Mouse (Mus musculus) heart, embryonic 16.5 days (tissue): ENCODE data around the gene Gm36210. TPM values are rescaled to one million over a fixed set of nuclear protein-coding genes. Genes with fewer than 3 reads are reported as not detected.

Source experiments
- ATAC-seq: fragments of 200-750 bp; cut with Nextera tagmentation; replicated peaks from 2 replicates; pipeline ENCODE4 v1.8.0; 2017; ENCODE audit warnings: moderate number of reproducible peaks; ENCODE audit not compliant: insufficient read depth, low FRiP score; ENCODE audit errors: extremely low read depth
- H3K27ac ChIP-seq: fragments of 300-500 bp; sonication (generic); 2 replicates; pipeline ENCODE4 v1.5.1; 2014; ENCODE audit warnings: mild to moderate bottlenecking, low read length, control low read depth, moderate library complexity
- H3K27me3 ChIP-seq: fragments of 300-500 bp; sonication (generic); 2 replicates; pipeline ENCODE4 v1.6.1; 2014; ENCODE audit warnings: low read length, mixed read lengths; ENCODE audit not compliant: control insufficient read depth, insufficient read depth
- H3K36me3 ChIP-seq: fragments of 300-500 bp; sonication (generic); 2 replicates; pipeline ENCODE4 v1.6.1; 2014; ENCODE audit not compliant: control insufficient read depth, insufficient read depth
- H3K4me1 ChIP-seq: fragments of 300-500 bp; sonication (generic); 2 replicates; pipeline ENCODE4 v1.6.1; 2014; ENCODE audit warnings: low read length, mixed read lengths; ENCODE audit not compliant: control insufficient read depth, insufficient read depth
- H3K4me2 ChIP-seq: fragments of 300-500 bp; sonication (generic); 2 replicates; pipeline ENCODE4 v1.6.1; 2014; ENCODE audit warnings: low read depth, mild to moderate bottlenecking, control low read depth, low read length
- H3K4me3 ChIP-seq: fragments of 300-500 bp; sonication (generic); 2 replicates; pipeline ENCODE4 v1.5.1; 2014; ENCODE audit warnings: mild to moderate bottlenecking, control low read depth, low read length
- H3K9ac ChIP-seq: fragments of 300-500 bp; sonication (generic); 2 replicates; pipeline ENCODE4 v1.6.1; 2014; ENCODE audit warnings: low read length, control low read depth
- H3K9me3 ChIP-seq: fragments of 300-500 bp; sonication (generic); replicated peaks from 2 replicates; pipeline ENCODE4 v1.6.1; 2016; ENCODE audit warnings: low read length; ENCODE audit not compliant: control insufficient read depth
- WGBS: fragments of 180-500 bp; shearing (Covaris S2); extraction: QIAGEN DNeasy Blood & Tissue Kit; methylation state at CpG from one replicate; pipeline ENCODE4 v1.1.7; 2014; 5-methylcytosine and 5-hydroxymethylcytosine counted together
- polyA plus RNA-seq: library from polyadenylated mRNA; unstranded; fragments of >200 nt; fragmentation: Nextera tagmentation; extraction: Ambion mirVana; gene quantifications from 2 replicates; pipeline ENCODE4 v1.2.1, GENCODE M21; 2015

Gene Gm36210
- polyA plus RNA-seq, 1 experiment from 2014 or later = 0.11 TPM

- H3K27me3 ChIP-seq = no peaks in the 10 kb centered on the region
- H3K4me1 ChIP-seq = 0 out of 2 replicates have a peak, but pooled peaks cover 2% of the 10 kb centered on the region
- 37% methylated on average over 2 of the region's 2 CpGs for WGBS
- H3K9me3 ChIP-seq = peaks cover 4% of the 10 kb centered on the region; the same call in 1 of the 2 replicates
- no peaks in the 10 kb centered on the region for H3K36me3 ChIP-seq
- H3K9ac ChIP-seq = no peak overlapping the region
- no peak for ATAC-seq
- no peak overlapping the region for H3K27ac ChIP-seq
- H3K4me3 ChIP-seq = no peak overlapping the region
- H3K4me2 ChIP-seq = no peak overlapping the region
Measured at GRCm38 (mm10) chr7:4938456-4938855, 32.1 kb upstream of the Gm36210 start.

GRCm38 (mm10) chr7:4937392-4937791 is 31.1 kb upstream of the Gm36210 start:
- WGBS = 70% methylated on average over 11 of the region's 11 CpGs
- no peaks in the 10 kb centered on the region for H3K4me1 ChIP-seq
- H3K27me3 ChIP-seq = no peaks in the 10 kb centered on the region
- ATAC-seq = no peak
- H3K4me2 ChIP-seq = no peak overlapping the region
- H3K27ac ChIP-seq = no peak overlapping the region
- no peaks in the 10 kb centered on the region for H3K36me3 ChIP-seq
- peaks cover 4% of the 10 kb centered on the region; the same call in 1 of the 2 replicates for H3K9me3 ChIP-seq
- H3K9ac ChIP-seq = no peak overlapping the region
- H3K4me3 ChIP-seq = no peak overlapping the region

- Histone ChIP-seq H3K27me3 (no peaks in the 10 kb centered on the region), H3K36me3 (no peaks in the 10 kb centered on the region), H3K4me1 (no peaks in the 10 kb centered on the region), H3K27ac (no peak overlapping the region), H3K9me3 (peaks cover 4% of the 10 kb centered on the region; the same call in 1 of the 2 replicates), H3K4me3 (no peak overlapping the region), H3K9ac (no peak overlapping the region), H3K4me2 (no peak overlapping the region)
- 64% methylated on average over 10 of the region's 10 CpGs for WGBS
- no peak for ATAC-seq
Measured at GRCm38 (mm10) chr7:4936832-4937231, 30.5 kb upstream of the Gm36210 start.

GRCm38 (mm10) chr7:4934160-4934914 is 28.0 kb upstream of the Gm36210 start:
- Histone ChIP-seq H3K36me3 (no peaks in the 10 kb centered on the region), H3K9ac (no peak overlapping the region), H3K27ac (no peak overlapping the region), H3K4me1 (no peaks in the 10 kb centered on the region), H3K4me2 (no peak overlapping the region), H3K27me3 (no peaks in the 10 kb centered on the region), H3K9me3 (peaks cover 4% of the 10 kb centered on the region; the same call in 1 of the 2 replicates), H3K4me3 (no peak overlapping the region)
- WGBS = 68% methylated on average over 4 of the region's 4 CpGs
- ATAC-seq = no peak

GRCm38 (mm10) chr7:4933103-4933502 is 26.8 kb upstream of the Gm36210 start:
- Histone ChIP-seq H3K9ac (no peak overlapping the region), H3K36me3 (no peaks in the 10 kb centered on the region), H3K4me2 (no peak overlapping the region), H3K9me3 (peaks cover 4% of the 10 kb centered on the region; the same call in 1 of the 2 replicates), H3K4me1 (no peaks in the 10 kb centered on the region), H3K4me3 (no peak overlapping the region), H3K27ac (no peak overlapping the region), H3K27me3 (no peaks in the 10 kb centered on the region)
- no peak for ATAC-seq
- 56% methylated on average over 12 of the region's 12 CpGs for WGBS

GRCm38 (mm10) chr7:4928323-4928722 is 22.0 kb upstream of the Gm36210 start:
- ATAC-seq = no peak
- H3K4me1 ChIP-seq = peaks cover 17% of the 10 kb centered on the region
- 67% methylated on average over 17 of the region's 17 CpGs for WGBS
- no peak overlapping the region for H3K4me2 ChIP-seq
- no peak overlapping the region for H3K27ac ChIP-seq
- H3K9ac ChIP-seq = no peak overlapping the region
- H3K9me3 ChIP-seq = no peaks in the 10 kb centered on the region
- H3K27me3 ChIP-seq = no peaks in the 10 kb centered on the region
- H3K36me3 ChIP-seq = no peaks in the 10 kb centered on the region
- no peak overlapping the region for H3K4me3 ChIP-seq

GRCm38 (mm10) chr7:4927711-4928110 is 21.4 kb upstream of the Gm36210 start:
- H3K36me3 ChIP-seq = no peaks in the 10 kb centered on the region
- no peaks in the 10 kb centered on the region for H3K9me3 ChIP-seq
- no peak overlapping the region for H3K4me2 ChIP-seq
- ATAC-seq = no peak
- no peak overlapping the region for H3K9ac ChIP-seq
- H3K27me3 ChIP-seq = no peaks in the 10 kb centered on the region
- no peak overlapping the region for H3K27ac ChIP-seq
- WGBS = 48% methylated on average over 8 of the region's 8 CpGs
- peaks cover 23% of the 10 kb centered on the region for H3K4me1 ChIP-seq
- H3K4me3 ChIP-seq = no peak overlapping the region

GRCm38 (mm10) chr7:4926849-4927248 is 20.5 kb upstream of the Gm36210 start:
- Histone ChIP-seq H3K9me3 (no peaks in the 10 kb centered on the region), H3K36me3 (no peaks in the 10 kb centered on the region), H3K4me3 (no peak overlapping the region), H3K4me1 (peaks cover 28% of the 10 kb centered on the region), H3K27ac (no peak overlapping the region), H3K27me3 (no peaks in the 10 kb centered on the region), H3K9ac (no peak overlapping the region), H3K4me2 (no peak overlapping the region)
- WGBS = 81% methylated on average over 16 of the region's 16 CpGs
- no peak for ATAC-seq
